Mouse (Mus musculus): Measurements from ENCODE around the gene Hs6st2.
A peak's percentile ranks its signal among the peaks of the same experiment; 100 is the strongest.

The Hs6st2 gene

GRCm38 (mm10) chrX:51681756-51682155 is at the start of gene Hs6st2:
Hs6st2 (minus strand) TSS chrX:51681856.
- no peak for DNase-seq (ENCODE audit: low spot score in 2 of 2)

GRCm38 (mm10) chrX:51714086-51714745 is 32.6 kb upstream of the Hs6st2 start:
- DNase-seq (ENCODE audit: low spot score in 2 of 2): no peak

DNA sequence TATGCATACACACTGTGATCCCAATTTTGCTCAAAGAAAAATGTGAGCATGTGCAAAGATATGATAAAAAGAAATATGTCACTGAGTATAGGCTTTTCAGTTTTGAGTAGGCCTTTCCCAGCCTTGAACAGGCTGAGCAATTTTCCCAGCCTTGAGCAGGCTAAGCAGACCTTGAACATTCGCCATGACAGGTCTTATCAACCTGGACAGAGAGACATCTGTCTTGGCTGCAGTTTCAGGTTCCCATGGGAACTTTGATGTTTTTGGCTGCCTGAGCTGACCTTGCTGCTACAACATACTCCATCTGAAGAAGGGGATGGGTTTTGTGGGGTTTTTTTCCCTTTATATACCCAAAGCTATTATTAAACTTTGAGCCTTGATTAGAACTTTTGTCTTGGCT is 31.3 kb upstream of the Hs6st2 start:
- no peak for DNase-seq (ENCODE audit: low spot score in 2 of 2)

GRCm38 (mm10) chrX:51702823-51703222 is 21.2 kb upstream of the Hs6st2 start:
- DNase-seq (ENCODE audit: low spot score in 2 of 2): no peak

- DNase-seq (ENCODE audit: low spot score in 2 of 2): no peak
Observed at GRCm38 (mm10) chrX:51699079-51699478, 17.4 kb upstream of the Hs6st2 start.

DNA sequence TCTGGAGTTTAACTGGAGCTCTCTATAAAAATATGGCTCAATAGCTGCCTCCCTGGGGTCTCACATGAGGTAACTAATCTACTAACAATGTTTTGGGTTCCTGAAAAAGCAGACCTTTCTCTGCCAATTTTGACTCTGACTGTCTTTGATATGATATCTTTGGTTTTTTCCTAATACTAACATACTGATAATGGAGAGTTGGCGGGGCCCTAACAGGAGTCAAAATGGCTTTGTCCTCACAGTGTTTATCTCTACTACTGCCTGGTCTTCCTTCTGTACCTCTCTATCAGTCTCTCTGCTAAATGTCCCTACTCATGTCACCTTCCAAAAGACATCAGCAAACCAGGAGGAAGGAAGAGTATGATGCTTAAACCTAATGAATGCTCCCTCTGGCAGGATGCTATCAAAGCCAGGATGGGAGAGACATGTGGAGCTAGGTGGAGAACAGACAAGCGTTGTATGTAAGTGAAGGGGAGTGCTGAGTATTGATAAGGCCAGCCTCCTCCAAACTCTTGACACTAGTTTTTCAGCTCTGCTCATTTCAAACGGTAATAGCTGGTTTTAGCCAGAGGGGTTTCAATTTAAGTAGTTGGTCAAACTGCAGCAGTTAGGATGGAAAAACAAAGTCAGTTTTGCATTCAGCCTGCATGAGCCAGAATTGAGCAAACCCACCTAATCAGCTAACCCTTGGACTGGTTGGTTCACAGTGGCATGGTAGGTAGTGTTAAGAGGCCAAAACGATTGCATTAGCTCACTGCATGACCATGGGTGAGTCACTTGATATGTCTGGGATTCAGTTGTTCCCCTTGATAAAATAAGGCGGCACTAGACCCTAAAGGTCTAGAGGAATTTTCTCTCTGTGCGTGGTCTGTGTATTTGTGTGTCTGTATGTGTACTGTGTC is 4.6 kb upstream of the Hs6st2 start:
- DNase-seq (ENCODE audit: low spot score in 2 of 2): no peak

GRCm38 (mm10) chrX:51684336-51685056 is 2.8 kb upstream of the Hs6st2 start:
- DNase-seq (ENCODE audit: low spot score in 2 of 2): no peak

- DNase-seq (ENCODE audit: low spot score in 2 of 2): peak in 1 of 2 experiments; percentile 2
Observed at GRCm38 (mm10) chrX:51681170-51681667, 437 bp downstream of the Hs6st2 start.

- DNase-seq (ENCODE audit: low spot score in 2 of 2): peak in 1 of 2 experiments; percentile 0
Observed at GRCm38 (mm10) chrX:51680428-51681169, 1.1 kb downstream of the Hs6st2 start.

DNA sequence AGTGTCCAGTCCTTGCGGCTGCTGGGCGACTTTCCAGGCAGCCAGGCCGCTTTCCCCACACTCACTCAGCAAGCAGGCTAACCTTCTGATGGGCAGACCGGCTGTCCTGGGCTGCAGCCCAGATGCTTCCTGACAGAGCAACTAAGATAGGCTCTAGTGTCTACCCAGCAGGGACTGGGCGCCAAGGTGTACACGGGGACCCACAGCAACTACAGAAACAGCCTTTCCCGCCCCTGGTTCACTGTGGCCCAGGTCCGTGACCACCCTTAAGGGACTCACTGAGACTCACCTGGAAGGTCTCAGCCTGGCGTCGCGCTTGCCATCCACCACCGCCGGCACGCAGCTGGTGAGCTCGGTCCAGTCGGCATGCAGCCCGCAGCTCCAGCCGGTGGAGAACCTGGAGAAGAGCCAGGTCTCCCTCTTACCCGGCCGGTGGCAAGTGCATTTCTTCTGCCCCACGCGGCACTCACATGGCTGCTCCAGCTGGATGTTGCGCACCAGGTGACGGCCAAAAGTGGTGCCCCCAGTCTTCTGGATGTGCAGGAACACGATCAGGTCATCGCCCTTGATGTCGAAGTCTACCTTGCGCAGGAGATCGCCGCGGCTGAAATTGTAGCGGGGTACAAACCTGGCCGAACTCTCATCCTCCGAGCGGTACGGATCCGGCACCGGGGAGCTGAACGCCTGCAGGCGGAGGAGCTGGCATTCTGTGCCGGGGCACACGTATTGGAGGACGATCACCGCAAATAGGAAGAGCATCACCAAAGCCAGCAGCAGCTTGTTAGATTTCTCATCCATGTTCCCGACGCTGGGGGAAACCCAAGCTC is 1.8 kb downstream of the Hs6st2 start:
- DNase-seq (ENCODE audit: low spot score in 2 of 2): peak; percentile 0 to 1

- no peak for DNase-seq (ENCODE audit: low spot score in 2 of 2)
Observed at GRCm38 (mm10) chrX:51658236-51658635, 23.4 kb downstream of the Hs6st2 start.

GRCm38 (mm10) chrX:51642661-51643257 is 38.9 kb downstream of the Hs6st2 start:
- no peak for DNase-seq (ENCODE audit: low spot score in 2 of 2)

DNA sequence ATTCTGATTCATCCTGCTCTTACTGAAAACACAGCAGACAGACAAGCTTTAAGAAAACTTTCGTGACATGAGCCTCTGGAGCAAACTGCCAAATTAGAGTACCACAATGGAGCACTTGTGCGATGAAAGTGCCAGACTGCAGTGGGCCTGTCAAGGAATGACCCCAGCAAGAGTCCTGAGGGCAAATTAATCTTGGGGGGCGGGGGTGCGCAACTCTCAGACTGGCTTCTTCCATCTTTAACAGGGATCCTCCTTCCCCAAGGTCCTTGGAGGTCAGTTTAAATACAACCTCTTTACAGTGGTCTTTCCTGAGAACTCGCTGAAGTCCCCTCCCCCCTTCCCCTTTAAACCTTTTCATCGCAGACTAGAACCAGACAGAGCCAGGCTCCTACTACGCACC is 45.9 kb downstream of the Hs6st2 start:
- DNase-seq (ENCODE audit: low spot score in 2 of 2): no peak

- no peak for DNase-seq (ENCODE audit: low spot score in 2 of 2)
Observed at GRCm38 (mm10) chrX:51631376-51631775, 50.3 kb downstream of the Hs6st2 start.

- DNase-seq (ENCODE audit: low spot score in 2 of 2): no peak
Observed at GRCm38 (mm10) chrX:51614384-51615004, 67.2 kb downstream of the Hs6st2 start.

GRCm38 (mm10) chrX:51610743-51611142 is 70.9 kb downstream of the Hs6st2 start:
- no peak for DNase-seq (ENCODE audit: low spot score in 2 of 2)

DNA sequence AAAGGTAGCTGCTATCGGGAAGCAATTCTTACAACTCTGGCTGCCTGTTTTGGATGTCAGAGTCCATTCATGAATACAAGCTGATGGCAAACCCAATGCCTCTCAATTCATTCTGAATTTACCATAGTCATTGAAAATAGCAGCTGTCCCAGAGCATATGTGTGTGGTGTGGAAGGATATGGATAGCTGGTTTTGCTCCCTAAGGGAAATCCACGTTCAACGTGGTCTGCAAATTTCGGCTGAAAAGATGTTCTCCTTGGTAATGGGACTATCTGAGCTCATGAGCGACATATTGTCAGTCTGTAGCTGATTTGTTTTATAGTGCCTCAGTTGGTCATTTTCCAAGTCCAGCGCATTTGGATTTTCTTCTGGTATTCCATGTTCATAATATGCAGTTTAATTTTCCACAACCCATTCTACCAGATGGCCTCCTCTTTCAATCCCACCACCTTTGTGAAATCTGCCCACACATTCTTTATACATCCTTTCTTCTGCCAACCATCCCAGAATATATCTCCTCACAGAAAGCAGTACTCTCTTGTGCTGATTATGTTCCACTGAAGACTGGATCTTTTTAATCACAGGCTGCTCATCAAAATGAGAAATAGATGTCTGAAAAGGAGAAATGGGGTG is 75.3 kb downstream of the Hs6st2 start:
- DNase-seq (ENCODE audit: low spot score in 2 of 2): no peak

- DNase-seq (ENCODE audit: low spot score in 2 of 2): no peak
Observed at GRCm38 (mm10) chrX:51592751-51593150, 88.9 kb downstream of the Hs6st2 start.

DNA sequence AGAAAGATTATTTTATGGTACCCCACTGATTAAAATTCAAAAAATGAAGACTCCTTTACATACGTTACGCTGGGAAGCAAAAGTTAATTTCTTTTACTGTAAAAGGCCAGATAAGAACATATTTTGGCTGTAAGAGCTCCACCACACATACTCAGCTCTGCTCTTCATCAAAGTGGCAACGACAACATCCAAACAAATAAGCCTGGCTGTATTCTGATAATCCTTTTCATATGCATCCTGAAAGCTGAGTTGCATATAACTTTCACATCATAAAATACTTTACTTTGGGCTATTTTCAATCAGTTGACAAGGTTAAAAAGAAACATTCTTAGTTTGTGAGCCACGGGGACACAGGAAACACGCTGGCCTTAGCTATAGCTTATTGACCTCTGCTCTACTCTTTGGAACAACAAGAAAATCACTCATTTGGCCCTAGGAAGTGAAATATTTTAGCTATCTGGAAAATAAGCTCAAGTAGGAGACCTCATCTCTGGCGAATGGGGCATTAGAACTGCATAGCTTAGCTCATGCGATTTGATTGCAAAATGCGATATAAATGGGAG is 91.1 kb downstream of the Hs6st2 start:
- DNase-seq (ENCODE audit: low spot score in 2 of 2): no peak
